Mouse (Mus musculus) bone marrow, adult 2 months (tissue): ENCODE measurements around the gene Zfp740.

Source experiments
- CTCF ChIP-seq: fragments of 200-500 bp; IDR thresholded peaks from 2 replicates; pipeline ENCODE4 v1.5.1; 2011; ENCODE audit warnings: low read length, control low read depth; ENCODE audit not compliant: control insufficient read depth, insufficient read depth
- POLR2A ChIP-seq: fragments of 200-500 bp; IDR thresholded peaks from 2 replicates; pipeline ENCODE4 v1.6.1; 2011; ENCODE audit warnings: low read depth, mild to moderate bottlenecking, control low read depth, low read length, borderline replicate concordance; ENCODE audit not compliant: control insufficient read depth

GRCm38 (mm10) chr15:102208092-102208561 is 5.1 kb downstream of the Zfp740 start:
- no peak for TF ChIP-seq POLR2A
- TF ChIP-seq CTCF = no peak
